Comparison of ENCODE assay signal across 21 mouse cellular contexts in the genomic region with DNA sequence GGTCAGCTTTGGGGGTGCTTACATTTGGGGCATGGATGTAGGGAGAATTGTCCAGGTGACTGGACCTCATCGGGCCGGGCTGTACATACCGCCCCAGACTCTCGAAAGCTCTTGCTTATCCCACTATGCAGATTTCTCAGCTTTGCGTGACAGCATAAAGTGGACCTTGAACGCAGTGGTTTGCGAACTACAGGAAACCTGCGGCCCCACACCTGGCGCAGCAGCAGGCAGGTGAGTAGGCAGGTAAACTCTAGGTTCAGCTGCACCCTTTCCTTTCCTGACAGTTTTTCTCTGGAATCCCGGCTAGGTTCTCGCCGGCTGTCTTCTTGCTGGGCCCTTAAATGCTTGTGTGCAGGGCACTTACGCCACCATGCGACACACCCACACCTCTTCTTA. TPM values are rescaled to one million over a fixed set of nuclear protein-coding genes. Genes with fewer than 3 reads are reported as not detected.
"Had no signal": no experiment of that assay in that cellular context is flagged by ENCODE, and none has a peak within 500 bp of the region (broad histone marks: within the 10 kb centered on the region; RNA-seq: fewer than 3 reads in every experiment).

No protein-coding gene starts in this region.

- H3K9me3 ChIP-seq: liver, embryonic 13.5 days; midbrain, embryonic 10.5 days; neural tube, embryonic 13.5 days; stomach, embryonic 15.5 days had no signal

- DNase-seq: kidney, adult 2 months; kidney, postnatal 25 days; layer of hippocampus, adult 9-11 months; left cerebral cortex, postnatal 4 days; liver, embryonic 13.5 days; lung, embryonic 14.5 days; lung, postnatal 10 days; lung, postnatal 36 days; midbrain, embryonic 14.5 days; retina, postnatal 1 day; right cerebral cortex, postnatal 25 days; spleen, adult 18-20 months; thymus, adult 18-20 months; thymus, postnatal 36 days had no signal

- H3K27ac ChIP-seq: kidney, postnatal 0 days; layer of hippocampus, adult 2 months; liver, embryonic 13.5 days; midbrain, embryonic 10.5 days; neural tube, embryonic 13.5 days; stomach, embryonic 15.5 days had no signal

- H3K4me3 ChIP-seq: layer of hippocampus, adult 2 months; liver, embryonic 13.5 days; megakaryocyte, embryonic 14.5 days; midbrain, embryonic 10.5 days; neural tube, embryonic 13.5 days; stomach, embryonic 15.5 days had no signal

- H3K9ac ChIP-seq: liver, embryonic 13.5 days; lung, embryonic 14.5 days; neural tube, embryonic 13.5 days; stomach, embryonic 15.5 days had no signal

- H3K4me2 ChIP-seq: liver, embryonic 13.5 days; lung, embryonic 14.5 days; neural tube, embryonic 13.5 days; stomach, embryonic 15.5 days had no signal

RNA-seq across cellular contexts. Expression of gene Acta1, which starts 1.8 kb away (rescaled TPM):
- total RNA-seq: neutrophil, adult 5-6 weeks had no signal
